Mouse (Mus musculus) left cerebral cortex, postnatal 10 days (tissue): ENCODE results near the gene Ugt2a1. TPM values are rescaled to one million over a fixed set of nuclear protein-coding genes. Genes with fewer than 3 reads are reported as not detected.
"Not testable (repeated sequence)": the region's sequence is repeated elsewhere in the genome, so short reads cannot be mapped to it uniquely, and the experiment has no call there.

Source experiments
- DNase-seq, 2 experiments: peaks; one replicate each; pipeline ENCODE4 v3.0.0; 2021 to 2022; ENCODE audit warnings: low spot score in 2 of 2, mixed read lengths in 1 of 2; ENCODE audit errors: extremely low spot score in 1 of 2
- intact Hi-C: fragments of 180-260 bp; cut with DNase I; formaldehyde crosslinking; loops from one replicate; pipeline ENCODE4 v1.15.1; 2025
- total RNA-seq, 2 experiments: library from RNA; stranded (reverse); gene quantifications; 2 replicates each; pipeline ENCODE4 v1.2.3; 2021

Gene Ugt2a1
- total RNA-seq, result not detected

DNA sequence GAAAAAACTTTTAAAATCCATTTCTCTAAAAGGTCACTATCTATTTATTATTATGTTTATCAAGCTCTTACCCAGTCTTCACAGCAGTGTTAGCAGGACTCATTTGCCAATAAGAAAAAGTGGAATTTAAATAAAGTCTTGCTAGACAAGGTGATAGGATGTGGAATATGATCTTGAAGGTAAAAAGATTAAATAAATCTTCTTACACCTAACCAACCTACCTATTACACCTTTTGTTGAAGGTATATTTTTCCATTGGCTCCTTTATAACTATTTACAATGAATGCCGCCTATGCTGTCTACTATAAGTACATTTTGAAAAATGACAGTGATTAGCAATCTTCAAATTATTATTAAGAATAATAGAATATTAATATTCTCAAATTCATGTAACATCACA is at the start of gene Ugt2a1:
Gene Ugt2a1, minus strand, starts transcription at position 101 of the 400 bp plus-strand sequence.
- intact Hi-C loops, result no loop called here
- no peak for DNase-seq

DNA sequence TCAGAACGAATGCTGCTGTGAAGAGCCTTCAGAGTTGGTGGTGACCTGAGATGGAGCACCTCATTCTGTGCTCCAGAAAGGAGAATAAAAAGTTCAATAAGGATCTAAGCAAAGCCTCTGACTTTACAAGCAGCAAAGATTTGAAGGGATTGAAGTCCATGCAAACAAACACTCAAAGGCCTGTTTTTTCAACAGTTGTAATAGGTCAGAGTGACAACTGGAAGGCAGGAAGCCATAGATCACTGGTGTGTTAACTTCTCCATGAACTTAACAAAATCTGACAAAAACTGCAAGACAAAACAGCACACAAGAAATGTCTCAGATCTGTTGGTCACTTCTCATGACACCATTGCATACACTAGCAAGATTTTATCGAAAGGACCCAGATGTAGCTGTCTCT is 47.4 kb upstream of the Ugt2a1 start, which contains the start of gene Sult1b1:
Gene Sult1b1, minus strand, starts transcription at position 85 of the 400 bp plus-strand sequence.
- DNase-seq, result no peak
- intact Hi-C loops, result no loop called here

DNA sequence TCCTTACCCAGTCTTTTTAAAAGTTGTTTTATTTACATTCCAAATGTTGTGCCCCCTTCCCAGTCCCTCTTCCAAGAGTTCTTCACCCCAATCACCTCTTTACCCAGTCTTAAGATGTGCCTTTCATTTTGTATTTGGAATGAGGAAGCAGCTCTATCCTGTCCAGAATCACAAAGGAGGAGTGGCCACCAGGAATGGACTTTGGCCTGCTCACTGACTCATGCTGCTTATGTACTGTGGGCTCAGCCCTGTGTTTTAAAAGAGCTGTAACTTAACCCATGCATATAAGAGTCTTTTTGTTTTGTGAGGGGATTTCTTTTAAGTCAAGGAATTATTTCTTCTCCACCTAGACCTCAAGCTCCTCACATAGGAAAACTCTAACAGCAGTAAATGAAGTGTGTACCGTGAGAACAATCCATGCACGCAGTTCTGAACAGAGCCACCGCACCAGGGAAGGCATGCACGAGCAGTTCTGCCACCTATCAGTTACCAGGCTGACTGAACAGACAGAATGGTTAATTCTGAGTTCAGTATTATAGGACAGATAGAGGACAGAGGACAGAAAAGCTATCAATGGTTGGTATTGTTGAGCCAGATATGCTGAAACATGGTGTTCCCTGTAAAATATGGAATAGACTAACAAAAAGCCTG is 45.4 kb upstream of the Ugt2a1 start:
- intact Hi-C loops, result no loop called here
- DNase-seq, result no peak

DNA sequence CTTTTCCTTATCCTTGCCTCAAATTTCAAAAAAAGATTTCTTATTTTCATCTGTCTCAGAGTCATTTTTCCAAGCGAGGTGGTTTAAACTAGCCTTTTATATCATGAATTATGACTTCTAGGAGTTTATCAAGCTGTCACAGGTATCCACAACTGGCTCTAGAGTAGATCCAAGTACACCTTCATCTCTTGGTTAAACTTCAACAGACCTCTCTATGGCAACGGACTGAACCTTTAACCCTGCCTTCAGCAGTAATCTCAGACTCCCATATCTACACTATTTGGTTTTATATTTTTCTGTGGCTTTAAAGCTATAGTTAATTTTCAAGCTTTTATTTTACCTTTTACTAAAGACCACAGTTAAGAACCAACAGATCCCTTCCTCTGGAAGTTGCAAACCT is 41.6 kb upstream of the Ugt2a1 start:
- no peak for DNase-seq
- intact Hi-C loops, result no loop called here

DNA sequence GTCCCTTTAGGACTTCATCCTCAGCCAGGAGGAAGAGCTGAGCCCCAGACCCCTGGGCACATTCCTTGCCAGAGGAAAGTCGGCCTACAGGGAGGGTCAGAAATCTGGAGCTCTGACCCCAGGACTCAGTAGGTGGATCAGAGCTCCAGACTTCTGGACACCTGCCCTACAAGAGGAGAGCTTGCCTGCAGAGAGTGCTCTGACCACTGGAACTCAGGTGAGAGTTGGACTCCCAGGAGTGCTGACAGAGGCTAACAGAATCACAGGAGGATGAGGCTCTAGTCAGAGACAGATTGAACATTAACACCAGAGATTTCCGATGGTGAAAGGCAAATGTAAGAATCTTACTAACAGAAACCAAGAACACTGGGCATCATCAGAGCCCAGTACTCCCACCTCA is 32.9 kb upstream of the Ugt2a1 start:
- intact Hi-C loops, result not testable (repeated sequence)

DNA sequence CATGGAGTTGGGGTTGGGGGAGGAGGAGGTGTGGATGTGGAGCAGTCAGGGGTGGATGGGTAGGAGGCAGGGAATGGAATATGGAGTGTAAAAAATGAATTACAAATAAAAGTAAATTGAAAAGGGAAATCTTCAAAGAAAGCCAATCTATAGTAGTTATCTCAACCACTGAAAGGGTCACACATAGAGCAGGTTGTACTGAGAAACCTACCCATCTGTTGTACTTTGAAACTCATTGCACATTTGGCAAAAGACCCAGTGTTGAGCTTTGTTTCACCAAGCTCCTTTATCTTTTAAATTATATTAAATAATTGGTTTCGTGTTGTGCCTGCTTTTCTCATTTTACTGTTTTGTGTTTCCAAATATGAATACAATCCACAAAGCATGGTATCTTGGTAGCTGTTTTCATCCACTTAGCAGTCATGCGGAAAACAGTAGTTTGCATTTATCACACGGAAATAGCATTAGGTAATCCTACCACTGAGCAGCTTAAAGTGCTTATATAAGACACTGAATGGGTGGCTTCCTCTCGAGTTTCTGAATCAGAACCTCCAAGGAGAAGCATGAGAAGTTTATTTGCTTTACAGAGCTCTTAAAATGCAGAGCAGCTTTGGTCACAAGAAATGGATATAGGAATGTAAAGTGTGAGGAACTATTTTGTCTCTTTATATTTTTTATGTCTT is 15.2 kb upstream of the Ugt2a1 start:
- no peak for DNase-seq
- intact Hi-C loops, result no loop called here

More for the DNA sequence above, 32.9 kb upstream of the Ugt2a1 start:
- not testable (repeated sequence) for DNase-seq

DNA sequence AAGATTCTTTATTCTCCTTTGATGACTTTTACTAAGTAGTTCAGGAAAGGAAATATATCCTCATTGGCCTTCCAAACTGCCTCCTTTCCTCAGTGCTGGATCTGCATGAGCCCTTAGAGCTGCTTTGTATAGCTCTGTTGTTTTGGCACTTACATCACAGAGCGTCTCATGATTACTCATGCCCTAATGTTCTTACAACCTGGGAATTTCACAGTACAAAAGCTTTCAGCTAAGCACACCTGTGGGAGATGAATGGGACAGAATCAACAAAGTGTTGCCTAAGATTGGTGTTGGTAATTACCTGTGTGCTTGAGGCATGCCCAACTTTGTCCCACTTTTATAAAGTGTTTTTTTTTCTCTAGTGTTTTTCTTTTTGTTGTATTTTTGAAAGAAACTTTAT is 12.0 kb upstream of the Ugt2a1 start:
- intact Hi-C loops, result no loop called here

DNA sequence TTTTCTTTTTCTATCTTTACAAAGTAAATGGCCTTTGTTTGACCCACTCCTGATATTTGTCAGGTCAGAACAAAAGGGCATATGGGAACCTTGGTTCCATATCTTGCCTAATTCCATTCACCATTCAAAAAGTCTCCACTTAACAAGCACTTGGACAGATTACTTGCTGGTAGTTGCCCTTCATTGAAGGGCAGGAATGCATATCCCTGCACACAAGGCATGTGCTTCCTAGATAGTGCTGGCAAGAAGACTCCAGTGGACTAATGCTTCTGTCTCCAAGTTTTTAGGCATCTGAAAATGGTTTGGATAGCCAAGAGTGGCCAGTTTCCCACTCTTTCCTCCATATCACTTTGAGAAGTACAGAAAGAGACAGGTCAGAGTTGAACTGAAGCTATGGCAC is 8.7 kb upstream of the Ugt2a1 start:
- intact Hi-C loops, result no loop called here
- DNase-seq, result no peak

More for the DNA sequence above, 12.0 kb upstream of the Ugt2a1 start:
- no peak for DNase-seq

DNA sequence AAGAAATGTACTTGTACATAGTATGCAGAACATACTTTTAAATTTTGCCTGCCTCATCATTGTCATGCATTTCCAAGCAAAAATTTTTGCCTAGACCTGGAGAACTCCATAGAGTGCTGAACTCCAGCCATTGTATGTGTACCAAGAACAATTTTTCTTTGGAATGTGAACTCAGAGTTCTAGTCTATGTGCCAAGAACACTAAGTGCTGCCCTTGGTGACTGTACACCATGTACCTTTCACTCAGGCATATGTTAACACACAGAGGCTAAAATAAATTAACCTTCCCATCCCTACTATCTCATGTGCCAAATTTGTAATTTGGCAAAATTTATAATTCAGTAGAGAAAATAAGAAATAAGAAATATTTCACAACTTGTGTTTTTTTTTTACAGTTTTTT is 8.3 kb upstream of the Ugt2a1 start:
- intact Hi-C loops, result no loop called here
- no peak for DNase-seq

DNA sequence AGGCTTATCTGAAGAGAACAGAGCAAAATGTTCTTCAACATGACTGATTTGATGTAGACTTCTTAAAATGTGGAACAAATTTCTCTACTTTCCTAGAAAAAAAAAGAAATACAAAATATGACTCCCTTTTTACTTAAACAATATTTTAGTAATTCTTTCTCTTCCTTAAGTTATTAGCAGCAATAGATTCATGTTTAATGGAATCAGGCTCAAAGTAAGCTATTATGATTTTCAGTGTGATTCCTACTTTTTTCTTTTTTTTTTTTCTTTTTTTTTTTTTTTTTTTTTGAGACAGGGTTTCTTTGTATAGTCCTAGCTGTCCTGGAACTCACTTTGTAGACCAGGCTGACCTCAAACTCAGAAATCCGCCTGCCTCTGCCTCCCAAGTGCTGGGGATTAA is 4.0 kb downstream of the Ugt2a1 start, which contains the start of gene Gm43638:
Gene Gm43638, minus strand, starts transcription at position 101 of the 400 bp plus-strand sequence.
- intact Hi-C loops, DNase-seq: not testable (repeated sequence)

DNA sequence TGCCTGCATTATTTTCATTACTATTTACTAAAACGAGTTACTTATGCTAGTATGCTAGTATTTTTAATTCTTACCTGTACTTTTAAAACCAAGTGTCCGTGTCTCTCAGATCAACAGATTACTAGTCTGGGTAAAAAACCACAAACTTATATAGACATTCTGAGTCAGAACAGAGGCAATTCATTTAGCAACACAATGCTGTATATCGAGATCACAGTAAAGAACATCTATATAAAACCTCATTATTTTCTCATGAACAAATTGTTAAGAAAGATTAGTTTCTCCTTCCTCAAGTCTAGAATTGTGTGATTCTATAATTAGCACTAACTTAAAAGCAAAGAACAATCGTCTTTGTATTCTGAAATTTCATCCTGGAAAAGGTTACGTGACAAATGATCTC is 8.5 kb downstream of the Ugt2a1 start, which contains the start of gene Ugt2a2:
Gene Ugt2a2, minus strand, starts transcription at position 101 of the 400 bp plus-strand sequence.
- no peak for DNase-seq
- intact Hi-C loops, result no loop called here

DNA sequence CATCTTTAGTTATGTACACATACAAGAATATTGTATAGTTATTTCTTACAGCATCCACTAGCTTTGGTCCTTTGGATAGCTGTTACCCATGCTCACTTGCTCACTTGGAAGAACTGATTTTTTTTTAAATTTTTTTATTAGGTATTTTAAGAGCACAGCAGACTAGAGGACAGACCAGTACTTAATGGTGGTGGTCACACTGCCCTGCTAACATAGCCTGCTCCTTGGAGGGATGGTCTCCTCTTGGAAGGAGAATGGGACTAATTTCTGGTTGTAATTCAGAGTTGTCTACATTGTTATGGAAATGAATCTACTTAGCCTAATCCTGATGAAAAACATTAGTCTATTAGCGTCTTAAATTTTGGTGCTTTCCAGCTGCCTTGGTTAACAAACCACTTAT is 31.9 kb downstream of the Ugt2a1 start:
- DNase-seq, result no peak
- intact Hi-C loops, result no loop called here

DNA sequence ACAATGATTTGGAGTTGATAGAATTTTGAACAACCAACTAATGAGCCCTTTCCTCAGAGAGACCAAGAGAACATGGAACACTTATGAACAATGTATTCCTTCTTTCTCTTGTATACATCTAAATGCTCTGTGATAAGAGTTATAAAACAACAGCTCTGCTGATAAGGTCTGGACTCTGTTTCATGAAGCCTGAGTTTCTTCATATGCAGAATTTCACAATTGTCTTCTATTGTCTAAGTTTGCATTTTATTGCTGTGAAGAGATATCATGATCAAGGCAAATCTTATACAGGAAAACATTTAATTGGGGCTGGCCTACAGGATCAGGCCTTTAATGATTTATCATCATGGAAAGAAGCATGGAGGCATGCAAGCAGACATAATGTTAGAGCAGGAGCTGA is 33.0 kb downstream of the Ugt2a1 start:
- intact Hi-C loops, result no loop called here
- DNase-seq, result no peak

DNA sequence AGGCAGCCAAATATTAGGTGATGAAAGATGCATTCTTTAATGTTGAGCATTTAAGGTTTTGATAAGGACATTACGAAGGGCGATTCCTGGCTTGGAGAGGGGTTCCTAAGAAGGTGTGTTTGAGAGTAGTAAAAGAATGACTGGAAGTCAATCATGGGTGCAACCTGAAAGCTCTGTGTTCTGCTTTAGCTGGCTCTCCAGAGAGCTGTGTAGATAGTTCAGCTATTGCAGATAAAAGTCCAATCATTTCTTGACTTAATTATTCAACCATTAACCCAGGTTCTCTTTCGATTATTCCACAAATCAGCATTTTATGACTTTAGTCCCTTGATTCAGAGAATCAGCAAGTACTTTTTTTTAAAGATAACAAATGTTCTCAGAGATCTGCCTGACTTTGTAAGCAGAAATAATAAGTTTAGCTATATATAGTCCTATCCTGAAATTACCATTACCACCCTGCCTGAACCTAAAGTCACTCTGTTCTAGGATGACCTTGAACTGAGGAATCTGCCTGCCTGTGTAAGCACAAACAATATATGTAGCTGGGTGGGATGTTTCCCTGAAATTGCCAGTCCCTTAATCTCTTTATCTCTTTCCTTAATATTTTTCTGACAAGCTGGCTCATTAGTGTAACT is 34.3 kb downstream of the Ugt2a1 start:
- intact Hi-C loops, result no loop called here
- DNase-seq, result no peak

DNA sequence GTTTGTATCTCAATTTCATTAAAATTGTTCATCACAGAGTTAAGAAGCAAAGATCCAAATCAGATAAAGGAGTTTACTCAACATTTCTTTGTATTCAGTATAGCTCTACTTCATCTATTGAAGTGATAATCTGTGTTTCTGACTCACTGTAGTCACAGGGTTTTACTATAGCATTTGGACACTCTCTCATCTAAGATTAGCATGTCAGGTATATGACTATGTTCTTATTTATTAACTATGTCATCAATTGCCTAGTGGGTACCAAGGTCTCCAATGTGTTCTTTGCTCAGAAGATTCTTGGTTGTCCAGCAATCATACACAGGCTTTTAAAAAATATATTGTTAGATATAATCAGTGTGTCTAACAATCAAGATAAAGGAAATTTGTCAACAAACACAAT is 35.2 kb downstream of the Ugt2a1 start:
- intact Hi-C loops, result no loop called here
- DNase-seq, result no peak

DNA sequence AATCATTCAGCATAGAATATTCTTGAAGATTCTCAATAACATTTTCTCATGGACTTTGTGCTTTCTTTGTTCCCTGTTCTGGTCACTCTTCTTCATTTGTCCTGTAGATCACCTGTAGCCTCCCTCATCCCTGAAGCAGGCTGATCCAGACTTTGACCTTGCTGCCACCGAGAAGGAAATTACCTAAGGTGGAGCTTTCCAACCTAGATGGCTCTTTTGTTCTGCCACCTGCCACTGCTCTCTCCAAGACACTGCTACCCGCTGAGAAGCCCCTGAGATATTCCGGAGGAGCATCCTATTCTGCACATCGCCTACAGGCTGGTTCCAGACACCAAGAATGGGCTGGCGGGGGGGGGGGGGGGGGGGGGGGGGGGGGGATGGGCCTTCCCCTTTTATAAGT is 38.2 kb downstream of the Ugt2a1 start:
- intact Hi-C loops, DNase-seq: not testable (repeated sequence)

DNA sequence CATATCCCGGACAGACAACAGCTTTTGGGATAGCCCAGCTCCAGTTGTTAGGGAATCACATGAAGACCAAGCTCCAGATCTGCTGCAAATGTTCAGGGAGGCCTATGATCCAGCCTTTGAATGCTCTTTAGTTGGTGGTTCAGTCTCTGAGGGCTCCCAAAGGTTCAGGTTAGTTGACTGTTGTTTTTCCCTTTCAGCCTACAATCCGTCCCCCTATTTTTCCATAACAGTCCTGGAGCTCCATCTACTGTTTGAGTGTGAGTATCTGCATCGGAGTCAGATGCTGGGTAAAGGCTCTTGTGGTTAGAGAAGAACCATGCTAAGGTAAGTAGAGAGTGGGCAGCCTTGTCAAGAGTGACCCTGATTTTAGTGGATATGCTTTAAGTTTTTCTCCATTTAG is 54.4 kb downstream of the Ugt2a1 start:
- peak in 1 of 2 experiments; percentile 6 for DNase-seq
- intact Hi-C loops, result loop anchor here (2.0 kb wide), 1 partner anchor 549 kb away; no protein-coding TSS in a partner anchor

DNA sequence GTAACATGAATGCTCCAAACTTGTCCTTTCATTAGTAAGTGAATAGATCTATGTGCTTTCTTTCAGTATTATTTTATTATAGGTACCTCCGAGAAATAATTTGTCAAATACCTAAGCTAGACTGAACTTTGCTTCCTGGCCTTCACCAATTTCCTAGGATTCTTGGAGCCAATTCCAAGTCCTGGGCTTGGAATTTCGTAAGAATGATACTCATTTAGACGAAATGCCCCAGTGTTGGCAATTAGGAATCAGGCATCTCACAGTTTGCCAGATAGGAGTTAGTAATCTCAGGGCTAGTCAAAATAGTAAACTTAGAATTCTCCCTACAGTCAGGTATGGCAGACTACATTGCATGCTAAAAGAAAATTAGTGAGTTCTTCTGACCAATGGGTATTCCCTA is 65.0 kb downstream of the Ugt2a1 start:
- intact Hi-C loops, result no loop called here
- no peak for DNase-seq

DNA sequence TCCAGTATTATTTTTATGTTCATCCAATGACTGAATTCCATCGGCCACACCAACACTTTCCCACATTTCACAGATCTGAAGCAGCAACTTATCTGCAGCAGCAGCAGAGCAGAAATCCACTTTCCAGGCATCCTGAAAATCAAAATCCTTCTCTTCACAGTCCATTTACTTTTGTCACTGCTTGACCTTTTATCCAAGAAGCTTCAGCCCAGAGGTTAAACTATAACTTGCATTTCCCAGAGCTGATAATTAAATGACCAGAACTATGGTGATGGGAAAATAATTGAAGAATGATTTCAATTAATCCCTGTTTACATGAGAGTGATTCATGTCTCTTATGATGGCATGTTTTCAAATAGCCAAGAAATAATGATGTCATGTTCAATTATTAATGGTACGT is 66.6 kb downstream of the Ugt2a1 start, which contains the start of gene Ugt2b38:
Gene Ugt2b38, minus strand, starts transcription at position 163 of the 400 bp plus-strand sequence.
- DNase-seq, intact Hi-C loops: not testable (repeated sequence)
